Mouse (Mus musculus) G1E (cell line): ENCODE measurements around the gene Junb.

ENCODE experiments used
- CTCF ChIP-seq: IDR thresholded peaks from 2 replicates; pipeline ENCODE4 v1.5.1; 2012; ENCODE audit warnings: low read depth, low read length, inconsistent platforms, mixed read lengths
- GATA1 ChIP-seq: IDR thresholded peaks from 2 replicates; pipeline ENCODE4 v1.6.1; 2012; ENCODE audit warnings: borderline replicate concordance, low read length, inconsistent platforms, mixed read lengths

DNA sequence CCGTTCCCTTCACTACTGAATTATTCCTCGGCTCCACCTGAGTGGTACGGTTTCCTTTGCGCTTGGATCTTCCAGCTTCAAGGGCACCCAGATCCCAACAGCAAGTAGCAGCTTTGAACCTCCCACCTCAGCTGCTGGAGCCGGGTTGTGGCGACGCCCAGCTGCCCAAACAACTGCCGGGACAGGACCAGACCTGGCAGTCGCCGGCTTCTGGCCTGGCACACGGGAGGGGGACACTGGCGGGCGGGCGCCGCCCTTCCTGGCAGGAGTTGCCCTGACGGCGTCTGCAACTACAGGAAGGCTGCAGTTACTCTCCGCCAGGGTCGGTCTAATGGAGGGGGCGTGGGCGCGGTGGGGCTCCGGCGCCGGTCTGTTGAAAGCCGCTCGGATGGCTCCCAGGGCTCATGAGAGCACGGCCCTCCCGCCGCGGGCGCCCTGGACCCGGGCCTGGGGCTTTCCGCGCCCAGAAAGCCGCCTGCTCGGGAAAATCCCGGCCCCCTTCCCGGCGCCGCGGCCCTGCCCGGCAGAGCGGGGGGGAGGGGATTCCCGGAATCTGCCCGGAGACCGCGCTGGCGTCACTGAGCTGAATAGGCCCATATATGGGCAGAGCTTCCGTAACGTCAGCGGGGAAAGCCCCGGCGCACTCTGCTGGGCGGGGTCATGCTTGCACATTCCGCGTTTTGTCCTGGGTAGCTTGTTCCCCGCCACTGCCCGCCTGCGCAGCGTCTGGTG lies 2.3 kb downstream of the Junb start:
- no peak for TF ChIP-seq CTCF
- TF ChIP-seq GATA1: no peak
